Mouse (Mus musculus): ENCODE data around the gene Itpk1. TPM values are rescaled to one million over a fixed set of nuclear protein-coding genes. Genes with fewer than 3 reads are reported as not detected.
A peak's percentile ranks its signal among the peaks of the same experiment; 100 is the strongest.

Itpk1 gene
- polyA plus RNA-seq, 1 experiment from 2014 or later, result 24.0 TPM

- DNase-seq (no peak), ATAC-seq (ENCODE audit: low FRiP score, low TSS enrichment) (no peak)
- 89% methylated on average over 14 of the region's 14 CpGs for WGBS
- H3K4me1 ChIP-seq (ENCODE audit: control insufficient read depth, insufficient read depth, low read length), result no peaks in the 10 kb centered on the region
- no peak overlapping the region for H3K4me2 ChIP-seq (ENCODE audit: low read length)
- no peaks in the 10 kb centered on the region for H3K27me3 ChIP-seq (ENCODE audit: control insufficient read depth, insufficient read depth, low read length)
- H3K9ac ChIP-seq (replicated peaks; ENCODE audit: low read length), result no peak overlapping the region
- H3K27ac ChIP-seq (replicated peaks; ENCODE audit: low read depth, low read length), result no peak overlapping the region
- no peak overlapping the region for H3K4me3 ChIP-seq (replicated peaks; ENCODE audit: low read depth, low read length)
- no peaks in the 10 kb centered on the region for H3K36me3 ChIP-seq (ENCODE audit: control insufficient read depth, insufficient read depth, low read length)
- H3K9me3 ChIP-seq (ENCODE audit: control insufficient read depth, low read length), result no peaks in the 10 kb centered on the region
These were observed 56.7 kb downstream of the Itpk1 start for GRCm38 (mm10) chr12:102647839-102648564.

- no peak for DNase-seq
- ATAC-seq (ENCODE audit: low FRiP score, low TSS enrichment), result no peak
- Histone ChIP-seq H3K9me3 (ENCODE audit: control insufficient read depth, low read length) (no peaks in the 10 kb centered on the region), H3K9ac (replicated peaks; ENCODE audit: low read length) (no peak overlapping the region), H3K27ac (replicated peaks; ENCODE audit: low read depth, low read length) (no peak overlapping the region), H3K27me3 (ENCODE audit: control insufficient read depth, insufficient read depth, low read length) (no peaks in the 10 kb centered on the region), H3K4me3 (replicated peaks; ENCODE audit: low read depth, low read length) (no peak overlapping the region), H3K4me1 (ENCODE audit: control insufficient read depth, insufficient read depth, low read length) (no peaks in the 10 kb centered on the region), H3K36me3 (ENCODE audit: control insufficient read depth, insufficient read depth, low read length) (no peaks in the 10 kb centered on the region), H3K4me2 (ENCODE audit: low read length) (no peak overlapping the region)
- 85% methylated on average over 7 of the region's 7 CpGs for WGBS
These were observed 58.0 kb downstream of the Itpk1 start for GRCm38 (mm10) chr12:102646586-102647260.

GRCm38 (mm10) chr12:102645911-102646585 lies 58.7 kb downstream of the Itpk1 start:
- no peak overlapping the region for H3K4me2 ChIP-seq (ENCODE audit: low read length)
- H3K36me3 ChIP-seq (ENCODE audit: control insufficient read depth, insufficient read depth, low read length), result no peaks in the 10 kb centered on the region
- H3K4me1 ChIP-seq (ENCODE audit: control insufficient read depth, insufficient read depth, low read length), result peaks cover under 1% of the 10 kb centered on the region; the same call in 1 of the 2 replicates
- H3K27ac ChIP-seq (replicated peaks; ENCODE audit: low read depth, low read length), result no peak overlapping the region
- H3K4me3 ChIP-seq (replicated peaks; ENCODE audit: low read depth, low read length), result no peak overlapping the region
- no peak for ATAC-seq (ENCODE audit: low FRiP score, low TSS enrichment)
- WGBS, result 82% methylated on average over 6 of the region's 6 CpGs
- no peaks in the 10 kb centered on the region for H3K9me3 ChIP-seq (ENCODE audit: control insufficient read depth, low read length)
- H3K27me3 ChIP-seq (ENCODE audit: control insufficient read depth, insufficient read depth, low read length), result no peaks in the 10 kb centered on the region
- no peak overlapping the region for H3K9ac ChIP-seq (replicated peaks; ENCODE audit: low read length)
- DNase-seq, result no peak

- Histone ChIP-seq H3K4me3 (replicated peaks; ENCODE audit: low read depth, low read length) (no peak overlapping the region), H3K4me2 (ENCODE audit: low read length) (no peak overlapping the region), H3K9me3 (ENCODE audit: control insufficient read depth, low read length) (no peaks in the 10 kb centered on the region), H3K27me3 (ENCODE audit: control insufficient read depth, insufficient read depth, low read length) (no peaks in the 10 kb centered on the region), H3K36me3 (ENCODE audit: control insufficient read depth, insufficient read depth, low read length) (no peaks in the 10 kb centered on the region), H3K4me1 (ENCODE audit: control insufficient read depth, insufficient read depth, low read length) (peaks cover 13% of the 10 kb centered on the region), H3K9ac (replicated peaks; ENCODE audit: low read length) (no peak overlapping the region), H3K27ac (replicated peaks; ENCODE audit: low read depth, low read length) (no peak overlapping the region)
- no peak for ATAC-seq (ENCODE audit: low FRiP score, low TSS enrichment)
- DNase-seq, result no peak
- 84% methylated on average over 6 of the region's 6 CpGs for WGBS
These were observed 61.4 kb downstream of the Itpk1 start for GRCm38 (mm10) chr12:102643316-102643715.

- DNase-seq (peak; percentile 63), ATAC-seq (ENCODE audit: low FRiP score, low TSS enrichment) (peak; percentile 76)
- Histone ChIP-seq H3K4me1 (ENCODE audit: control insufficient read depth, insufficient read depth, low read length) (peaks cover 13% of the 10 kb centered on the region), H3K4me3 (replicated peaks; ENCODE audit: low read depth, low read length) (no peak overlapping the region), H3K27me3 (ENCODE audit: control insufficient read depth, insufficient read depth, low read length) (no peaks in the 10 kb centered on the region), H3K4me2 (ENCODE audit: low read length) (no peak overlapping the region), H3K9me3 (ENCODE audit: control insufficient read depth, low read length) (no peaks in the 10 kb centered on the region), H3K9ac (replicated peaks; ENCODE audit: low read length) (no peak overlapping the region), H3K27ac (replicated peaks; ENCODE audit: low read depth, low read length) (no peak overlapping the region; the same call in 1 of the 2 replicates), H3K36me3 (ENCODE audit: control insufficient read depth, insufficient read depth, low read length) (no peaks in the 10 kb centered on the region)
- WGBS, result 16% methylated on average over 9 of the region's 9 CpGs
These were observed 64.1 kb downstream of the Itpk1 start for GRCm38 (mm10) chr12:102640436-102641163.

- Histone ChIP-seq H3K9ac (replicated peaks; ENCODE audit: low read length) (no peak overlapping the region), H3K9me3 (ENCODE audit: control insufficient read depth, low read length) (no peaks in the 10 kb centered on the region), H3K36me3 (ENCODE audit: control insufficient read depth, insufficient read depth, low read length) (no peaks in the 10 kb centered on the region), H3K27me3 (ENCODE audit: control insufficient read depth, insufficient read depth, low read length) (no peaks in the 10 kb centered on the region), H3K4me3 (replicated peaks; ENCODE audit: low read depth, low read length) (no peak overlapping the region), H3K27ac (replicated peaks; ENCODE audit: low read depth, low read length) (no peak overlapping the region), H3K4me2 (ENCODE audit: low read length) (no peak overlapping the region), H3K4me1 (ENCODE audit: control insufficient read depth, insufficient read depth, low read length) (peaks cover 15% of the 10 kb centered on the region)
- DNase-seq (no peak), ATAC-seq (ENCODE audit: low FRiP score, low TSS enrichment) (no peak)
- WGBS, result 49% methylated on average over 3 of the region's 3 CpGs
These were observed 65.9 kb downstream of the Itpk1 start for GRCm38 (mm10) chr12:102638878-102639277.

- Histone ChIP-seq H3K4me1 (ENCODE audit: control insufficient read depth, insufficient read depth, low read length) (peaks cover 18% of the 10 kb centered on the region), H3K36me3 (ENCODE audit: control insufficient read depth, insufficient read depth, low read length) (no peaks in the 10 kb centered on the region), H3K9me3 (ENCODE audit: control insufficient read depth, low read length) (no peaks in the 10 kb centered on the region), H3K27ac (replicated peaks; ENCODE audit: low read depth, low read length) (no peak overlapping the region), H3K4me3 (replicated peaks; ENCODE audit: low read depth, low read length) (no peak overlapping the region), H3K4me2 (ENCODE audit: low read length) (no peak overlapping the region), H3K9ac (replicated peaks; ENCODE audit: low read length) (no peak overlapping the region), H3K27me3 (ENCODE audit: control insufficient read depth, insufficient read depth, low read length) (no peaks in the 10 kb centered on the region)
- DNase-seq (no peak), ATAC-seq (ENCODE audit: low FRiP score, low TSS enrichment) (no peak)
- WGBS, result 88% methylated on average over 10 of the region's 10 CpGs
These were observed 67.5 kb downstream of the Itpk1 start for GRCm38 (mm10) chr12:102637235-102637634.

GRCm38 (mm10) chr12:102634436-102635050 lies 70.2 kb downstream of the Itpk1 start:
- Histone ChIP-seq H3K36me3 (ENCODE audit: control insufficient read depth, insufficient read depth, low read length) (no peaks in the 10 kb centered on the region), H3K4me1 (ENCODE audit: control insufficient read depth, insufficient read depth, low read length) (peaks cover 15% of the 10 kb centered on the region), H3K4me3 (replicated peaks; ENCODE audit: low read depth, low read length) (no peak overlapping the region), H3K9ac (replicated peaks; ENCODE audit: low read length) (no peak overlapping the region), H3K9me3 (ENCODE audit: control insufficient read depth, low read length) (no peaks in the 10 kb centered on the region), H3K4me2 (ENCODE audit: low read length) (no peak overlapping the region), H3K27me3 (ENCODE audit: control insufficient read depth, insufficient read depth, low read length) (no peaks in the 10 kb centered on the region), H3K27ac (replicated peaks; ENCODE audit: low read depth, low read length) (no peak overlapping the region)
- DNase-seq (no peak), ATAC-seq (ENCODE audit: low FRiP score, low TSS enrichment) (no peak)
- WGBS, result 67% methylated on average over 19 of the region's 20 CpGs
